Mouse (Mus musculus): ENCODE measurements at regions not wholly inside any gene's neighbourhood (a gene's known extent, or its start where the extent isn't known, plus 50 kb on each side); places are given as distances from the start of the nearest gene placed in this dataset.
"Not testable (repeated sequence)": the region's sequence is repeated elsewhere in the genome, so short reads cannot be mapped to it uniquely, and the experiment has no call there.

DNA sequence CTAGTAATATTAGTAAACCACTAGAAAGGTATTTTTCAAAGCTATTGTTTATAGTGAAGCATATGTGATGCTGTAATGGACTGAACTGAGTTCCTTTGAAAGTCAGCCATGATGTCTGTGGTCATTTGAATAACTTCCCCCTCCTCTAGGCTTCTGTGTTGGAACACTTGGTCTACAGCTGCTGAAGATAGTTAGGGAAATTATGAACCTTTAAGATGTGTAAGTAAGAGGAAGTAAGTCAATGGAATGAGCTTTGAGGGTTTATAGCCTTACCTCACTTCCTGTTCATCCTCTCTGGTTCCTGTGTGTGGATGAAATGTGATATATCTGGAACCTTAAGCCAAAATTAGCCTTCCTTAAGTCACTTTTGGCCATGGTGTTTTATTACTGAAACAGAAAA lies 145.7 kb upstream of the Tmem229a start:
- DNase-seq (ENCODE audit: low spot score) = no peak

DNA sequence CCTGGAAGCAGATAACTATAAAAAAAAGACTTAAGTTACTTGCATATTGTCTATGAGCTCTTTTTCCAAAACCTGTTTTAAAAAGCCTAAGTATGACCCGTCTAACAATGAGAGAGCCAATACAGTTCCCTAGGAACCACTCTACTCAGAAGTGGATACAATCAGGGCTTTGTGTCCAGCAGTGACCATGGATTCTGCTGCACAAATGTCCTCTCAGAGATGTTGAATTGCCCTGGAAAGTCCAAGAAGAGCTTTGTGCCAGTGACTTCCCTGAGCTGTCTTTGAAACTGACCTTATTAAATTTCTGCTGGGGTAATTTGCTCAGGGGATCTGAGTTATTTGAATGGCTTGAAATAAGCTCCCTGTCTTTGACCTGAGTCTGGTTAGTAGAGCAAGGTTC lies 131.1 kb upstream of the Tmem229a start:
- no peak for DNase-seq (ENCODE audit: low spot score)

DNA sequence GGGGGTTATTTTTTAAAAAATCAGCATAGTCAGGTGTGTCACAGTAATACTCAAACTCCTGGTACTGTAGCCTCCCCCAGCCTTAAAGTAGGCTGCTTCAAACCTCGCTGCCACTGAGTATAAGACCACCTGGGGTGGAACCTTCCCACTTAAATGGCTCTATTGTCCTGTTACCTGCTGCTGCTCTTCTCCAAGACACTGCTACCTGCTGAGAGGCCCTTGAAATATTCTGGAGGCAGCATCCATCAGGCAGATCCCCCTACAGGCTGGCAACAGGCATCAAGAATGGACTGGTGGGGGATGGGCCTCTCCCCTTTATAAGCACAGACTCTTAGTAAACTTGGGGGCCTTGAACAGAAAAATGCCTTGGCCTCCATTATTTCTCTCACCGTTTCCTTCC lies 129.8 kb upstream of the Tmem229a start:
- DNase-seq (ENCODE audit: low spot score) = no peak

DNA sequence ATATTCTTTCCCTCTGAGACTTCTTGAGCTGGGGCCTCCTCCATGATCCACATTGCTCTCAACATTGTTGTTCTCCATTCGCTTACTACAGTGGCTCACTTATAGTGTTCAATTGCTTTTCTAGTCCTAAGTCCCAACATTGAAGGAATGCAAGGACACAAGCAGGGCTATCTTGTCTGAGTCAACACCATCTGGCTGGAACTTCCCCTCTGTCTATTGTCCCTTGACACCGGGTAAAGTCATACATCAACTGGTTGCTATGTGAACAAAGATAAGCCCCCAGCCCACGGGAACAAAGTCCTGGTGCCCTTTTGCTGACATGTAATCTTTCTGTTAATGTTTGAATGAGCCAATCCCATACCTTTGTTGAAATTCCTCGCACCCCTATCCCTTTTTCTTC lies 129.2 kb upstream of the Tmem229a start:
- DNase-seq (ENCODE audit: low spot score) = not testable (repeated sequence)

DNA sequence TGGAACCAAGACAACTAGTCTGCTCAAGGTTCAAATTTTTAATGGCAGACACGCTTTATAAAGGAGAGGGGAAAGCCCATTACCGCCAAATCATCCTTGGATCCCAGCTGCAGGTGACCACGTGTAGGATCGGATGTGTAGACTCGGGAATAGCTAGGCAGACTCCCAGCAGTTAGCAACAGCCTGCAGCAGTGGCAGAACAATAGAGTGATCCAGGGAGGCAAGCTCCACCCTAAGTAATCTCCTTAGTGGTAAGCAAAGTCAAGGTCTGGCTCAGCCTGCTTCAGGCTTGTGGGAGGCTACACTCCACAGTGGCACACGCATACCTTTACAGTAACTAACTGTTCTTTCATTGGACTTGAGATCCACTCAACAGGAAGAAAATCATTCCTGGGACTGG lies 109.8 kb upstream of the Tmem229a start:
- no peak for DNase-seq (ENCODE audit: low spot score)

DNA sequence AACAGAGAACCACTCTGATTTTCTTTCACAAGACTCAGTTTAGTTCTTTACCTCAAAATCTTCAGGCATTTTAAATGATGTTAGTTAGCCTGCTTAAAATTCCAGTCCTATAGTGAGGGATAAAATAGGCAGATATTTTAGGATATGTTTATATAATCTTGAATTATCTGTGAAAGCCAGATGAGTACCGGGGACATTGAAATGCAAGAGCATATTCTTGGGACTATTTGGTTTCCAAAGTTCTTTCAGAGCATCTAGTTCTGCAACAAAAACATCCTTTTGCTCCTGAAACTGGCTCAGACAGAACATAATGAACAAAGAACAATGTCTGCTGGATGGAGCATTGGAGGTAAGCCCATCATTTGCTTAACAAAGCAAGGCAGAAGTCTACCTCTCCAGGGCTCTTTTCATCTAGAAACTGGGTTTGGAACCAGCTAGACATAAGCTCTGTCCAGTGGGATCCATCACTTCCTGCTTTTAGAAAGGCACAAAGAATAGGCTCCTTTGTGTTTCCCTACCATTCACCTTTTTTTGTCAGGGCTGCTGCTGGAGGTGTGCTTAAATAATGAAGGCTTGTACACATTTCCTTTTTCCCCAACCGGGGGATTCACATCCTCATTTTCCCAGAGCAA lies 76.9 kb upstream of the Tmem229a start:
- no peak for DNase-seq (ENCODE audit: low spot score)

DNA sequence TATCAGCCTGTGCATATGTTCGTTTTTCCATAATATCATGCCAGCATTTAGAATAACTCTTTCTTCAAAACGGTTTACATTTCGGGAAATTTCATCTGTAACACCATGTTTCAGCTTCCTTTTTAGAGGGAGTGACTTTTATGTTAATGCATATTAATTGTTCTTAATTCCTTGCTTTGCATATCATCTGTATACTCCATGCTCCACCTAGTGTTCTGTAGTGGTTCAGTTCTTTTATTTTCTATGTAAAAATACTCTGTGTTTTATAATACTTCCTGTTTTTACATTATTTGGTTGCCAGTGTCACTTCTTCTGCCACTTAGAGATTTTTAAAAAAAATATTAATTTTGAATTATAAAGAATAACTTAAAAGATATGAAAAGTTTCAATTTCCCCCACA lies 70.9 kb upstream of the Tmem229a start:
- DNase-seq (ENCODE audit: low spot score) = no peak

DNA sequence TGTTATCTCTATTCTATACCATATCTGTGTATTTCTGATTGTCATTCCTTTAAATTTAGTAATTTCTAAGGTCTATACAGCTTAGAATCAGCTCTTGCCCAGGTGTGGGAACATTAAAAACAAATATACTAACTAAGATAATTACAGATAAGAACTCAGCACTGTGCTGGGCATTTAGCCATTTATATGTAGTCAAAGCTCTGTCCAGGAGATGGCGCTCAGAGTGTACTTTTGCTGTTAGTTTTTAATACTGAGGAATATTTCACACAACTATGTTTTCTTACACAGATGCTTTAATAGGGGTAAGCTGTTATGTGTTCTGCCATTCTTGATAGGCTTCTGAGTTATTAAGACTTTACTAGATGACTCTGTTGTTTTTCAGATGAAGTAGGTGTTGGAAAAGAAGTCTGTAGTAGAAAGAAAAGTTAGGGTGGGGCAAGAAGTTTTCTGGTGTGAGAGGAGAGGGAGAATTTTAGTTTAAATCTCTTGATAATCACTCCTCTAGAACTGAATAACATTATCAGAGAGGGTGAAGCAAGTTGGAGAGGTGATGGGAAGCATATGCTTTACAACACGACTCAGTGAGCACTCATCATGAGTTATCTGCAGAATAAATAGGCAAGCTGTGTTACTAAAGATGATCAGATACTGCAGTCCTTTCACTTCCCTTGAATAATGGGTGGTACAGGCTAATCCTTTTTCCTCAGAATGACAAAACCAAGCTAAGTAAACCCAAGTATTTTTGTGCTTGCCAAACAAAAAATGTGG lies 64.1 kb upstream of the Tmem229a start:
- peak; percentile 21 for DNase-seq (ENCODE audit: low spot score)

DNA sequence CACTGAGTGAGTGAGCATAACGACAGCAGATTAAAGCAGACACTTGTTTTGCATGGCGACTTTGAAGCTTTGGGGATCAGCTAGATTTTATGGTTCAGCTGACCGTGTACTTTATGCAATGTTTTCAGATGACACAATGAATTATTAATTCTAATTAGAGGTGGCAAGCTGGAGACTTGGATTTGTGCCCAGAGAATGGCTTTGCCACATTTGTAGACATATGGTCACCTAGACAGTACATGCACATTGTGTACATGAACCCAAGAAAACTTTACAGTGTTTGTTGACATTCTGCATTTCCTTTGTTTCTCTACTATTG lies 57.1 kb upstream of the Tmem229a start:
- DNase-seq (ENCODE audit: low spot score) = no peak

DNA sequence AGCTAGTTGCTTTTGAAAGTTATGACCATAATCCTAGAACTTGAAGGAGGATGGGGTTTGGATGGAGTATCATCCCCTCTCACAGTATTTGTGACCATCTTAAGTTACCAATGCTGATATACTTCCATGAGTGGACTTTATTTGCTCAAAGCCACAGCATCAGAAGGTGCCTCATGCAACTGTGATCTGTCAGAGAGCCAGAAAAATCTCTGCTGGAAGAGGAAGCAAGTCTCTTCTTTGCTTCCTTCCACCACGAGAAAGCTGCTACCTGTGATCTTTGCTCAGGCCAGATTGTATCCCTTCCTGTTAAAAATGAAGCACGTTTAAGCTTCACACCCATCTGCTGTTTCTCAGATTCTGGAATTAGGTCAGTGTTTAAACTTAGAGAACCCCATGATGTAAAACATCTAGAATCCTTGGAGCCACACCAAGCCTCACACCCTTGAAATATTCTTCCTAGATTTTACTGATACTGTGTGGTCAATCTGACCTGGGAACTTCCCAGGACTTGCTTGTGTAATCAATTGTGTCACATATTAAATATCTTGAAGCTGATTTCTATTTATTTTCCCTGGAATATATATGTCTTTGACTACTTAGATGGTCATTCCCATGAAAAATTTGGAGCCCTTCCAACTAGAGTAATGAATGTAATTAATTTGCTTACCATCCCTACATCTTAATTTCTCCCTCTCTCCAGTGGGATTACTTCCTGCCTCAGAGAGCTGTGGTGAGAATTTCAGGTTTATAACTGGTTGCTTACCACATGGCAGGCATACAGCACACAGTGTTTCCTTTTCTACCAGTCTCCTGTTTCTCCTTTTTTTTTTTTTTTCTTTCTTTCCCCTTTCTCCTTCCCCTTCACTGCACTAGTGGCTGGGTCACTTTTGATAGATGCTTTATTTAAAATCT lies 56.5 kb upstream of the Tmem229a start:
- no peak for DNase-seq (ENCODE audit: low spot score)

DNA sequence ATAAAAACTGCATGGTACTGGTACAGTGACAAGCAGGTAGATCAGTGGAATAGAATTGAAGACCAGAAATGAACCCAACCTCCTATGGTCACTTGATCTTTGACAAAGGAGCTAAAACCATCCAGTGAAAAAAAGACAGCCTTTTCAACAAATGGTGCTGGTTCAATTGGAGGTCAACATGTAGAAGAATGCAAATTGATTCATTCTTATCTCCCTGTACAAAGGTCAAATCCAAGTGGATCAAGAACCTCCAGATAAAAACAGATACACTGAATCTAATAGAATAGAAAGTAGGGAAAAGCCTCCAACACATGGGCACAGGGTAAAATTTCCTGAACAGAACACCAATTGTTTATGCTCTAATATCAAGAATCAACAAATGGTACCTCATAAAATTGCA lies 52.8 kb upstream of the Tmem229a start:
- DNase-seq (ENCODE audit: low spot score) = not testable (repeated sequence)
